16 mouse cellular contexts compared by ENCODE assay signal in genomic region chr16:91882168-91882859, GRCm38 (mm10).
A peak's percentile ranks its signal among the peaks of the same experiment; 100 is the strongest.
DNase-seq lines count a peak whose midpoint lies in the region; ATAC-seq lines count a peak whose summit lies in the region.
"Had no signal": no experiment of that assay in that cellular context is flagged by ENCODE, and none has a peak within 500 bp of the region (broad histone marks: within the 10 kb centered on the region; RNA-seq: fewer than 3 reads in every experiment).

No protein-coding gene starts in this region.

- H3K4me2 ChIP-seq in kidney, embryonic 15.5 days: peak overlapping the region; percentile 12; the same call in 1 of the 2 replicates
- H3K4me2 ChIP-seq in embryonic facial prominence, embryonic 12.5 days (replicated peaks): no peak overlapping the region
- H3K4me2 ChIP-seq in limb, embryonic 13.5 days (replicated peaks): peak overlapping the region; percentile 23

- no peak overlapping the region for H3K4me3 ChIP-seq in kidney, embryonic 15.5 days (replicated peaks)
- H3K4me3 ChIP-seq in embryonic facial prominence, embryonic 12.5 days: no peak overlapping the region
- H3K4me3 ChIP-seq in limb, embryonic 13.5 days: no peak overlapping the region

- H3K36me3 ChIP-seq in kidney, embryonic 15.5 days: no peaks in the 10 kb centered on the region
- H3K36me3 ChIP-seq in embryonic facial prominence, embryonic 12.5 days: no peaks in the 10 kb centered on the region; the same call in 1 of the 2 replicates
- 0 out of 2 replicates have a peak, but pooled peaks cover 9% of the 10 kb centered on the region for H3K36me3 ChIP-seq in limb, embryonic 13.5 days

- peak overlapping the region; percentile 71 for H3K27ac ChIP-seq in kidney, embryonic 15.5 days
- peak overlapping the region; percentile 38; the same call in 1 of the 2 replicates for H3K27ac ChIP-seq in embryonic facial prominence, embryonic 12.5 days
- H3K27ac ChIP-seq in limb, embryonic 13.5 days: peak overlapping the region; percentile 80
- H3K27ac ChIP-seq: liver, embryonic 14.5 days had no signal

- 36% methylated on average over 9 of the region's 9 CpGs for WGBS in kidney, embryonic 15.5 days
- WGBS in embryonic facial prominence, embryonic 12.5 days: 37% methylated on average over 9 of the region's 9 CpGs
- 22% methylated on average over 9 of the region's 9 CpGs for WGBS in limb, embryonic 13.5 days

- H3K27me3 ChIP-seq in kidney, embryonic 15.5 days: no peaks in the 10 kb centered on the region
- no peaks in the 10 kb centered on the region for H3K27me3 ChIP-seq in embryonic facial prominence, embryonic 12.5 days
- H3K27me3 ChIP-seq in limb, embryonic 13.5 days: no peaks in the 10 kb centered on the region
- H3K27me3 ChIP-seq: CH12.LX, Patski had no signal

- no peak for ATAC-seq in kidney, embryonic 15.5 days (replicated peaks; ENCODE audit: low FRiP score)
- ATAC-seq in embryonic facial prominence, embryonic 12.5 days (ENCODE audit: insufficient number of reproducible peaks, insufficient read depth, low FRiP score, low TSS enrichment): no peak
- ATAC-seq in limb, embryonic 13.5 days (ENCODE audit: low FRiP score, low read depth): peak; percentile 24; the same call in 1 of the 2 replicates
- ATAC-seq: Patski had no signal

- DNase-seq in kidney, postnatal 14 days: no peak
- peak; percentile 46 for DNase-seq in adipocyte (ENCODE audit: low spot score)
- DNase-seq in spleen, postnatal 36 days (ENCODE audit: low spot score in 2 of 2): no peak
- no peak for DNase-seq in T-cell, adult 2 months (ENCODE audit: low spot score)
- DNase-seq: adrenal gland, adult 8-10 months; heart, postnatal 36 days; lung, postnatal 36 days; midbrain, embryonic 14.5 days; right cerebral cortex, postnatal 14 days; thymus, postnatal 4 days had no signal

- H3K4me1 ChIP-seq in kidney, embryonic 15.5 days: peaks cover 32% of the 10 kb centered on the region
- H3K4me1 ChIP-seq in embryonic facial prominence, embryonic 12.5 days: peaks cover 23% of the 10 kb centered on the region
- peaks cover 51% of the 10 kb centered on the region for H3K4me1 ChIP-seq in limb, embryonic 13.5 days

- H3K9me3 ChIP-seq in kidney, embryonic 15.5 days (replicated peaks): no peaks in the 10 kb centered on the region
- no peaks in the 10 kb centered on the region for H3K9me3 ChIP-seq in embryonic facial prominence, embryonic 12.5 days
- peaks cover 7% of the 10 kb centered on the region; the same call in 1 of the 2 replicates for H3K9me3 ChIP-seq in limb, embryonic 13.5 days

- H3K9ac ChIP-seq in kidney, embryonic 15.5 days: no peak overlapping the region
- no peak overlapping the region for H3K9ac ChIP-seq in embryonic facial prominence, embryonic 12.5 days
- no peak overlapping the region for H3K9ac ChIP-seq in limb, embryonic 13.5 days
- H3K9ac ChIP-seq: liver, embryonic 14.5 days had no signal
